Mouse (Mus musculus) cerebellum, adult 2 months (tissue): ENCODE results near the gene Gm11213.

Source experiments
- CTCF ChIP-seq: fragments of 200-500 bp; IDR thresholded peaks from 2 replicates; pipeline ENCODE4 v1.5.1; 2011; ENCODE audit warnings: low read depth, mild to moderate bottlenecking, control low read depth, low read length, moderate library complexity, borderline replicate concordance; ENCODE audit not compliant: insufficient read depth
- POLR2A ChIP-seq: fragments of 200-500 bp; IDR thresholded peaks from 2 replicates; pipeline ENCODE4 v1.6.1; 2011; ENCODE audit warnings: low read length, control low read depth, borderline replicate concordance; ENCODE audit not compliant: insufficient read depth

- TF ChIP-seq POLR2A (no peak), CTCF (no peak)
Observed at GRCm38 (mm10) chr4:63561861-63562675, 43.0 kb downstream of the Gm11213 start.
